Mouse (Mus musculus): ENCODE results near the gene Brip1.

The Brip1 gene

DNA sequence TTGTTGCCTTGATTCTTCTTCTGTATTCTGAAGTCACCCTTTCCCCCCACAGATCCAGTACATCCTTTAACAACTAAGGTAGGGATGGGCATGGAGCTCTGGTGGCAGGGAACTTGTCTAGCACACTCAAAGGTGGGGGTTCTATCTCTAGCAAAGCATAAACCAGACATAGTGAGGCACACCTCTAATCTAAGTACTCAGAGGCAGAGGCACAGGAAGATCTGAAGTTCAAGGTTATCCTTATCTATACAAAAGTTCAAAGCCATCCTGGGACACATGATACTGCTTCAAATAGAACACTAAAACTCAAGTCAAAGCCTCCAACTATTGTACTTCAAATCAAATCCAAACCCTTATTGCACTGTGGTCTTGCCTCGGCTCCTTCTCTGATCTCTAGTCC lies 85.0 kb downstream of the Brip1 start:
- in situ Hi-C loops (cut with MseI, MboI): no loop called here

- in situ Hi-C loops (cut with MseI, MboI): no loop called here
Observed at GRCm38 (mm10) chr11:86107276-86107675, 93.7 kb downstream of the Brip1 start.

DNA sequence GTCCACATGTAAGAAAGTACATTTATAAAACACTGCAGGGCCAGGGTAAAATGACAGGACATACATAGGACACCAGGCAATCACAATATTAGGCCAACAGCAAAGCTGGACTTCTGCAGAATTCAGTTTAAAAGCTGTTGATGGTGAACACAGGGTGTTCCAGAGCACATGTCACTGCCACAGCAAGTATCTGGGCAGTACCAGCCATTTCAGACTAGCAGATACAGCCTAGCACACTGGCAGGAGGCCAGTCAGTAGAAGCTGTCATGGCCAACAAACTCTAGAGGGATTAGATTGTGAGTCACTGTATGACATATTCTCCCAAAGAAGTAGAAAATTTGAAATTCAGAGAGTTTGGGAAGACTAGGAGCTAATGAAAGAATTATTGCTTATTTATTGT lies 94.4 kb downstream of the Brip1 start:
- in situ Hi-C loops (cut with MseI, MboI): no loop called here

DNA sequence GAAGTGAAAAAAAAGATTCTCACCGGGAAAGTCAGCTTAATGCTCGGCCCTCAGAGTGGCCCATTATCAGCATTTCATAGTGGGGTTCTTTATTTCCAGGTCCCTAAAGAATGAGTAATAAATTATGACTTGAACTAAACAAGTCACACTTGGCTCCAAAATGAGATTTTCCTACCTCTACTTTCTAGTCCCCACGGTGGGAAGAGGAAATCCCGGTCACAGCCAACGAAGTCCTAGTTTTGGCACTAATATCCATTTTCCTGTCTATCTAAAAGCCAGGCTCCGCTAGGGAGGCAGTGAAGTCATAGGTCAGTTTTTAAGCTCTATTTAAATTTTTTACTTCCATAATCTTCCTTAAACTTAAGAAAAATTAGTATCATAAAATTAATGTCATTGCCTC lies 99.8 kb downstream of the Brip1 start:
- in situ Hi-C loops (cut with MseI, MboI): no loop called here

DNA sequence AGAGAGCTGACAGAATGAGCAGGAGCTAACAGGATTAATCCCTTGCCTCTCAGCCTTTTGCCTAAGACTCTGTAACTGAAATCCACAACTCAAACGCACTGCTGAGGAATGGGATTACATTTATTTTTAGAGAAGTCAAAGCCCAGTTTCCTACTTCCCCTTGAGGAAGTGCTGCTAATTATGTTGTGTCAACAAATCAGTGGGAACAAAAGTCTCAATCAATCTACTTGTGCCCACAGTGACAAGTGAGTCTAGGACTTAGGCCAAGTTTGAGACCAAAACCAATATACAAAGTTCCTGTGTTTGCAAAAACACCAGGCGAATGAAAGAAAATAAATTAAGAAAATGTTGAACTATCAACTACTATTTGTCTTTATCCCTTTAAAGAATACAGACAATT lies 101.7 kb downstream of the Brip1 start:
- in situ Hi-C loops (cut with MseI, MboI): no loop called here

- in situ Hi-C loops (cut with MseI, MboI): no loop called here
Observed at GRCm38 (mm10) chr11:86088815-86089214, 112.2 kb downstream of the Brip1 start.

- in situ Hi-C loops (cut with MseI, MboI): no loop called here
Observed at GRCm38 (mm10) chr11:86084522-86084921, 116.5 kb downstream of the Brip1 start.

DNA sequence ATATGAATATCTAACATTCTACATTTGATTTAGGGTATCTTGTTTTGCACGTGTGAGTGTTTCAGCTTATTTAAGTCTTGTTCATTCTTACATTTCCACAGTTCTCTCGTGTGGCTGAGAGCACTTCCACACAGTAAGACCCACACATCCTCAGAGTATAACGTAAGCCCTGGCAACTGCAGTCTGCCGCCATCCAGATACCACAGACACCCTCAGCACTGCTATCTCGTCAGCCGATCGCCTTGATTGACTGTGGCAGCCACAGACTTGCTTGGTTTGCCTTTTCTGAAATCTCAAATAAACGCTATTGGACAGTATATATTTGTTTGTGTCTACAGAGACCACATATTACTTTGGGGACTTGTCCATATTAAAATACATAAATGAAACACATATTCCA lies 123.0 kb downstream of the Brip1 start:
- in situ Hi-C loops (cut with MseI, MboI): no loop called here

DNA sequence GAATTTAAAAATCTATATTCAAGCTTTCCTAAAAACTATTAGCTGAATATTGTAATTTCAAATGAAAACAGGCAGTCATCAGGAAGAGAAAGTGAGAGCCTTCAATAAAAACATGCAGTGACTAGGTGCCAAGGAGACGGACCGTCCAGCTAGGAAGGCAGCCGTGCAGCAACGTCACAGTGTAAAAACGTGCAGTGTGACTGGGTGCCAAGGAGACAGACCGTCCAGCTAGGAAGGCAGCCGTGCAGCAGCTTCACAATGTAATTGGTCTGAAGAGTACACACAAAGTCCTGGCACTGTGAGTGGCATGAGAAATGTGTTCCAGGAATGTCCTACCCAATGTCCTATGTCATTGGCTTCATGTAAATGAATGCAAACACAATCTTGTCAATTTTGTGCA lies 124.0 kb downstream of the Brip1 start:
- in situ Hi-C loops (cut with MseI, MboI): no loop called here

- in situ Hi-C loops (cut with MseI, MboI): no loop called here
Observed at GRCm38 (mm10) chr11:86076403-86076802, 124.6 kb downstream of the Brip1 start.

DNA sequence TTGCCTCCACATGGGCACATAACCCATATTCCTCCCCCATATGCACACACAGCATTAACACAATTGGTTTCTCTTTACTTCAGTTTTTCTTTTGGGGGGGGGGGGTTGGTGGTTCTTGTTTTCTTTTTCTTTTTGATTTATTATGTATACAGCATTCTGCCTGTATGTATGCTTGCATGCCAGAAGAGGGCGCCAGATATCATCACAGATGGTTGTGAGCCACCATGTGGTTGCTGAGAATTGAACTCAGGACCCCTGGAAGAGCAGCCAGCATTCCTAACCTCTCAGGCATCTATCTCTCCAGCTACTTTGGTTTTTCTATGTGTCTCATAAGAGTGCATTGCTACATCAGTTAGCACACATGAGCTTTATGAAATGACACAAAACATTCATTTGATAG lies 125.6 kb downstream of the Brip1 start:
- in situ Hi-C loops (cut with MseI, MboI): no loop called here

DNA sequence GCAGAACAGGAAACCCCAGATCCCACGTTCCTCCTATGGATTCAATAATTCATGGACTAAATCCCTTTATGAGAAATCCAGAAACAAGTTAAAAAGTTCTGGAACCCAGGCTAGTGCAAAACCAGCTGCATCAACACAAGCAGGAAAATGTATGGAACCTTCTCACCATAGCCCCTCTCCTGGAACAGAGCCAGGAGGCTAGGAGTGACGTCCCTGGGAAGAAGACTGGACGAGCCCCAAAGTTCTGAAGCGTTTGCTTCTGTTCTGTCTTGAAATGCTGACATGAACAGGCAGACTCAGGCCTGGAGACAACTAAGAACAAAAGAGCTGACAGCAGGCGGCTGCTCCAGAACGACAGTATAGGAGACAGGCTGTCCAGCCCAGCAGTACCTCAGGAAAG lies 132.3 kb downstream of the Brip1 start:
- in situ Hi-C loops (cut with MseI, MboI): loop anchor here in 1 of 2 experiments (10.0 kb wide), 1 partner anchor 214 kb away; the partner anchor contains the start of gene Gm11444

- in situ Hi-C loops (cut with MseI, MboI): loop anchor here in 1 of 2 experiments (10.0 kb wide), 1 partner anchor 212 kb away; the partner anchor contains the start of gene Gm11444
Observed at GRCm38 (mm10) chr11:86067154-86067553, 133.8 kb downstream of the Brip1 start.

GRCm38 (mm10) chr11:86064881-86065280 lies 136.1 kb downstream of the Brip1 start:
- in situ Hi-C loops (cut with MseI, MboI): loop anchor here in 1 of 2 experiments (10.0 kb wide), 1 partner anchor 210 kb away; the partner anchor contains the start of gene Gm11444

GRCm38 (mm10) chr11:86061243-86061642 lies 139.8 kb downstream of the Brip1 start:
- in situ Hi-C loops (cut with MseI, MboI): loop anchor here in 1 of 2 experiments (10.0 kb wide), 1 partner anchor 206 kb away; the partner anchor contains the start of gene Gm11444

GRCm38 (mm10) chr11:86059123-86059522 lies 141.9 kb downstream of the Brip1 start:
- in situ Hi-C loops (cut with MseI, MboI): no loop called here

GRCm38 (mm10) chr11:86055806-86056205 lies 145.2 kb downstream of the Brip1 start:
- in situ Hi-C loops (cut with MseI, MboI): no loop called here

- in situ Hi-C loops (cut with MseI, MboI): no loop called here
Observed at GRCm38 (mm10) chr11:86051383-86051782, 149.6 kb downstream of the Brip1 start.

GRCm38 (mm10) chr11:86050430-86051280 lies 150.3 kb downstream of the Brip1 start:
- in situ Hi-C loops (cut with MseI, MboI): no loop called here

GRCm38 (mm10) chr11:86039994-86040393 lies 161.0 kb downstream of the Brip1 start:
- in situ Hi-C loops (cut with MseI, MboI): no loop called here

DNA sequence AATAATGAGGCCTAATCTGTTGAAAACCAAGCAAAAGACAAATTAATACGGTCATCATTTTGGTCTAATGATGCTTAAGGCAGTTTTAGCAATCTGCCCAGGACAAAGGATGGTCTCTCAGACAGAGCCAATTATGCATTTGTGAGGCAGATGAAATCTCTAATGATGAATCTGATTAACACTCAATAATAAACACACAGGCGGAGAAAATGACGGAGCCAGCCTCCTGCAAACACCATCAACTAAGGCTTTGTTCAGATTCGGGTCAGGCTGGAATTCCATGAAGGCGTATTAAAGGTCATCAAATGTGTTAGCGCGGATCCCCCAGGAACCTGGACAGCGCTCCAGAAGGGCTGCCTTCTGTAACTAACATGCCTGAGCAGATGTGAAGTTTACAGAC lies 161.6 kb downstream of the Brip1 start:
- in situ Hi-C loops (cut with MseI, MboI): no loop called here

GRCm38 (mm10) chr11:86038701-86039100 lies 162.3 kb downstream of the Brip1 start:
- in situ Hi-C loops (cut with MseI, MboI): no loop called here

DNA sequence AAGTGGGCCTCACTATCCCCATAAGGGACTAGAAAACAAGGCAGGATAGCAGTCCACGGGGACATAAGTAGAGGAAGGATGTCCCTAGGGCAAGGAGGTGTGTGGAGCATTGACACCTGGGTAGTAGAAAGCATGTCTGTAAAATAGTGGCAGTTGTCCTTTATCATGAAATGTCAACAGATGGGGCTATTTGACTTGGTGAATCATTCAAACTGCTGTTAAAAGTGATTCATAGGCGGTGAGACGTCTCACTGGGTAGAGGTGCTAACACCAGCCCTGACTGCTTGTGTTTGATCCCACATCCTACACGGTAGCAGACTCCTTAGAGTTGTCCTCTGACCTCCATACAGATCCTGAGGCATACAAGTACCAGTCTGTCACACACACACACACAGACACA lies 168.1 kb downstream of the Brip1 start:
- in situ Hi-C loops (cut with MseI, MboI): no loop called here

Measured in mouse trophoblast stem cell (cell line).